Mouse (Mus musculus): ENCODE measurements around the gene Map10. TPM values are rescaled to one million over a fixed set of nuclear protein-coding genes. Genes with fewer than 3 reads are reported as not detected.

The Map10 gene
- 7.8 and 8.0 TPM in 2 replicates for polyA plus RNA-seq (2016; fragmentation: Nextera tagmentation; extraction: Ambion mirVana)

DNA sequence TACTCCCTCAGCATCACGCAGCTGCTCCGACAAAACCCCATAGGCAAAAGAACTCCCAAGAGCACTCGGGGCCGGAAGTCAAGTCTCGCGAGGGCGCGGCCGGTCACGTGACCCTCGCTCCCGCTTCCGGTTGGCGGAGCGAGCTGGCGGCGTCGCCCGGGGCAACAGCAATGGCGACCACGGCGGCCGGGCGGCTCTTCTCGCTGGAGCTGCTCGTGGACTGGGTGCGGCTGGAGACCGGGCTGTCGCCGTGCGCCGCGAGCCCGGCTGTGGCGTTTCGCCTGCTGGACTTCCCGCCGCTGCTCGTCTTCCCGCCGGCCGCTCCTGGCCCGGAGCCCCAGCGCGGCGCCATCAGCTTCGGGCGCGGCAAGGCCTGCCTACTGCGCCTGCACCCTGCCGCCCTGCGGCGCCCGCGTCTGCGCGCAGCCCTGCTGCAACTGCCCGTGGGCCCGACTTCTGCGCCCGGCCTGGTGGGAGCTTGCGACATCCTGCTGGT lies at the start of gene Map10:
Gene Map10, plus strand, starts transcription at position 119 of the 496 bp plus-strand sequence.
- DNase-seq (ENCODE audit: low spot score), result peak; percentile 88
- peaks cover 25% of the 10 kb centered on the region for H3K36me3 ChIP-seq
- H3K4me3 ChIP-seq, result peak within 1 kb of the TSS; percentile 74
- H3K27me3 ChIP-seq (ENCODE audit: low read depth, poor library complexity, severe bottlenecking), result peaks cover 26% of the 10 kb centered on the region
- peak within 1 kb of the TSS; percentile 93 for H3K27ac ChIP-seq (replicated peaks)
- 1% methylated on average over 62 of the region's 62 CpGs for WGBS
- peaks cover 37% of the 10 kb centered on the region for H3K4me1 ChIP-seq
- H3K9me3 ChIP-seq (replicated peaks), result peaks cover 37% of the 10 kb centered on the region

- H3K4me3 ChIP-seq, result no peak overlapping the region
- H3K9me3 ChIP-seq (replicated peaks), result no peaks in the 10 kb centered on the region
- H3K36me3 ChIP-seq, result no peaks in the 10 kb centered on the region
- WGBS, result 89% methylated on average over 4 of the region's 4 CpGs
- DNase-seq (ENCODE audit: low spot score), result no peak
- peaks cover 18% of the 10 kb centered on the region for H3K4me1 ChIP-seq
- peak overlapping the region; percentile 53; the same call in 1 of the 2 replicates for H3K27ac ChIP-seq (replicated peaks)
- no peaks in the 10 kb centered on the region for H3K27me3 ChIP-seq (ENCODE audit: low read depth, poor library complexity, severe bottlenecking)
These were observed 49.3 kb upstream of the Map10 start for GRCm38 (mm10) chr8:125620301-125620700.

DNA sequence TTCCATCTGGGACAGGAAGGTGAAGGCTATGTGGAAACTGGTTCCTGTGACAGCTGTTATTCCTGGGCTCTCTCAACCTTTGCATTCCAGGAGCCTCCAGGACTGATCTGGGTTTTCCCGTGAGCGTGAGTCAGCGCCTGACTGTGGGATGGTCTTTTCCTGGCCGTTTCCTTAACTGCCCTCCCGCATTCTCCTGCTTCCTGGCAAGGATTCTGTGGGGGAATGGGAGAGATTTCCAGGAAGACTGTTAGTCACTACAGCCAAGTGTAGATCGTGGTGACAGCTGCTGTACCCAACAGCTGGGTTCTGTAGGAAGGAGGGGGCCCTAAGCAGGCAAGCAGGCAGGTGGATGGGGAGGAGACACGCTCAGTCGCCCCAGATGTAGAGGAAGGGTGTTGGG lies 45.3 kb upstream of the Map10 start:
- Histone ChIP-seq H3K27me3 (ENCODE audit: low read depth, poor library complexity, severe bottlenecking) (no peaks in the 10 kb centered on the region), H3K27ac (replicated peaks) (no peak overlapping the region), H3K4me1 (peaks cover 9% of the 10 kb centered on the region), H3K36me3 (no peaks in the 10 kb centered on the region), H3K4me3 (no peak overlapping the region), H3K9me3 (replicated peaks) (peaks cover 5% of the 10 kb centered on the region)
- DNase-seq (ENCODE audit: low spot score), result no peak
- 76% methylated on average over 8 of the region's 8 CpGs for WGBS

DNA sequence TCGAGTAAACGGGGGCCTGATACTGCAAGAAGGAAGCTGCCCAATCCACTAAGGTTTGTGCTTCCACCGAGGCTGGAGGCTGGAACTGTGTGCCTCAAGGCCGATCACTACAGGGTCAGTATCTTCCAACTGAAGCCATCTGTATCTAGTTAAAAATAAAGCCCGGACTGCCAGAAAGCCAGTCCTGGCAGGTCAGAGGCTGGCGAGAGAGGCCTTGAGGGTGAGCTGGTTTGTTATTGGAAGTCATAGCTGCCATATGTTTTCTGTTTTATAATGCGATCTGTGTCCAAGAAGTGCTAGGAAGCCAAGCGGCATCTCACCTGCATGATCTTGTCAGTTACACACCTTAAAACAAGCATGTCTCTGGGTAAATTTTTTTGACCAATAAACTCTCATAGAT lies 43.2 kb upstream of the Map10 start:
- DNase-seq (ENCODE audit: low spot score), result no peak
- H3K27ac ChIP-seq (replicated peaks), result no peak overlapping the region
- H3K27me3 ChIP-seq (ENCODE audit: low read depth, poor library complexity, severe bottlenecking), result no peaks in the 10 kb centered on the region
- no peaks in the 10 kb centered on the region for H3K4me1 ChIP-seq
- peaks cover 5% of the 10 kb centered on the region for H3K9me3 ChIP-seq (replicated peaks)
- no peaks in the 10 kb centered on the region for H3K36me3 ChIP-seq
- H3K4me3 ChIP-seq, result no peak overlapping the region
- WGBS, result 88% methylated on average over 8 of the region's 8 CpGs

DNA sequence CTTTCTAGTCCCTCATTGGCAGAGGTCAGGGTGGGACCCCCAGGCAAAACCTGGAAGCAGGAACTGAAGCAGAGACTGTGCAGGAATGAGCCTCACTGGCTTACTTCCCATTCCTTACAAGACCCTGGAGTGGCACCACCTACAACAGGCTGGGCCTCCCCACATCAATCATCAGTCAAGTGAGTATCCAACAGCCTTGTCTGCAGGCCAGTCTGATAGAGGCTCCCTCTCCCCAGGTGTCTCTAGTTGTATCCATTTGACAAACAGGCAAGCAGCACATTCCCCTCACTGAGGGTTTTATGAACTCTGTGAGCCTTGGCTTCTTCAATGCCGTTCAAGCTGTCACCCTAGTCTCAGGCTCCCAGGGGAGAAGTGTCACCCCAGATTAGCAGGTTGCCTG lies 40.8 kb upstream of the Map10 start:
- Histone ChIP-seq H3K4me1 (no peaks in the 10 kb centered on the region), H3K9me3 (replicated peaks) (peaks cover 5% of the 10 kb centered on the region), H3K27ac (replicated peaks) (no peak overlapping the region), H3K36me3 (no peaks in the 10 kb centered on the region), H3K27me3 (ENCODE audit: low read depth, poor library complexity, severe bottlenecking) (no peaks in the 10 kb centered on the region), H3K4me3 (no peak overlapping the region)
- DNase-seq (ENCODE audit: low spot score), result no peak
- 89% methylated on average over 1 of the region's 1 CpGs for WGBS

DNA sequence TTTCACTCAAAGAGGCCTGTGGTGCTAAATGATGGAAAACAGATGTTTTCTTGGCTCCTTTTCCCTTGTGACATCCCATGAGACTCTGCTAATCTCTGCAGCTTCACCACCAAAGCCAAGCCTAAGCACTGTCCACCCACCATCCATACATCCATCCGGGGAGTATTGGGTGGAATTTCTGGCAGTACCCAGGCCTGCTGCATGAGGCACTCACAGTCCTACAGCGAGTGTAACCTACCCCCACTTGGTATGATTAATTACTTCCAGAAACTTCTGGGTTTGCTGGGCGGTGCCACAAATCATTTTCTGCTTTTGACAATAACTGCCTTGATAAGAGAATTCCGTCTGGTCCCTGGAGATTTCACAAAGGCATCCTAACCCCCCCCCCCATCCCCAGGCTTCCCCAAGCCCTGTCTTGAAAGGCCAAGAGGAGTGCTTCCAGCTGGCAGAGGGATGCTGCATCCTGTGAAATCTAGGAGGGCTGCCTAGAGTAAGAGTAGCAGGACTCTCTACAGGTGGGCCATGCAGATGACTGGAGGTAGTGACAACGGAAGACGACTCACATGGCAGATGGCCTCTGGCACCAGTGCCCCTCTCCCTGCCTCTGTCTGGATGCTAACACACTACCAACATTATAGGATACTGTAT lies 31.1 kb upstream of the Map10 start:
- peaks cover 10% of the 10 kb centered on the region for H3K9me3 ChIP-seq (replicated peaks)
- no peaks in the 10 kb centered on the region for H3K27me3 ChIP-seq (ENCODE audit: low read depth, poor library complexity, severe bottlenecking)
- H3K4me3 ChIP-seq, result no peak overlapping the region
- 85% methylated on average over 6 of the region's 6 CpGs for WGBS
- no peaks in the 10 kb centered on the region for H3K4me1 ChIP-seq
- no peaks in the 10 kb centered on the region for H3K36me3 ChIP-seq
- DNase-seq (ENCODE audit: low spot score), result no peak
- no peak overlapping the region for H3K27ac ChIP-seq (replicated peaks)

GRCm38 (mm10) chr8:125639631-125640030 lies 30.0 kb upstream of the Map10 start:
- 85% methylated on average over 2 of the region's 2 CpGs for WGBS
- Histone ChIP-seq H3K27me3 (ENCODE audit: low read depth, poor library complexity, severe bottlenecking) (no peaks in the 10 kb centered on the region), H3K36me3 (no peaks in the 10 kb centered on the region), H3K27ac (replicated peaks) (no peak overlapping the region), H3K4me1 (no peaks in the 10 kb centered on the region), H3K4me3 (no peak overlapping the region), H3K9me3 (replicated peaks) (peaks cover 10% of the 10 kb centered on the region)
- no peak for DNase-seq (ENCODE audit: low spot score)

- WGBS, result 82% methylated on average over 5 of the region's 5 CpGs
- no peak for DNase-seq (ENCODE audit: low spot score)
- Histone ChIP-seq H3K4me1 (no peaks in the 10 kb centered on the region), H3K27me3 (ENCODE audit: low read depth, poor library complexity, severe bottlenecking) (no peaks in the 10 kb centered on the region), H3K36me3 (no peaks in the 10 kb centered on the region), H3K27ac (replicated peaks) (no peak overlapping the region), H3K4me3 (no peak overlapping the region), H3K9me3 (replicated peaks) (peaks cover 10% of the 10 kb centered on the region)
These were observed 28.9 kb upstream of the Map10 start for GRCm38 (mm10) chr8:125640766-125641165.

GRCm38 (mm10) chr8:125641808-125642207 lies 27.8 kb upstream of the Map10 start:
- no peaks in the 10 kb centered on the region for H3K27me3 ChIP-seq (ENCODE audit: low read depth, poor library complexity, severe bottlenecking)
- no peak overlapping the region; the same call in 1 of the 2 replicates for H3K27ac ChIP-seq (replicated peaks)
- no peaks in the 10 kb centered on the region for H3K4me1 ChIP-seq
- no peaks in the 10 kb centered on the region for H3K36me3 ChIP-seq
- no peak overlapping the region for H3K4me3 ChIP-seq
- no peak for DNase-seq (ENCODE audit: low spot score)
- 81% methylated on average over 6 of the region's 6 CpGs for WGBS
- H3K9me3 ChIP-seq (replicated peaks), result peaks cover 4% of the 10 kb centered on the region; the same call in 1 of the 2 replicates

GRCm38 (mm10) chr8:125645757-125646478 lies 23.7 kb upstream of the Map10 start:
- WGBS, result 91% methylated on average over 10 of the region's 10 CpGs
- H3K4me1 ChIP-seq, result no peaks in the 10 kb centered on the region
- no peak overlapping the region for H3K27ac ChIP-seq (replicated peaks)
- DNase-seq (ENCODE audit: low spot score), result no peak
- H3K4me3 ChIP-seq, result no peak overlapping the region
- H3K36me3 ChIP-seq, result no peaks in the 10 kb centered on the region
- no peaks in the 10 kb centered on the region for H3K9me3 ChIP-seq (replicated peaks)
- no peaks in the 10 kb centered on the region for H3K27me3 ChIP-seq (ENCODE audit: low read depth, poor library complexity, severe bottlenecking)

DNA sequence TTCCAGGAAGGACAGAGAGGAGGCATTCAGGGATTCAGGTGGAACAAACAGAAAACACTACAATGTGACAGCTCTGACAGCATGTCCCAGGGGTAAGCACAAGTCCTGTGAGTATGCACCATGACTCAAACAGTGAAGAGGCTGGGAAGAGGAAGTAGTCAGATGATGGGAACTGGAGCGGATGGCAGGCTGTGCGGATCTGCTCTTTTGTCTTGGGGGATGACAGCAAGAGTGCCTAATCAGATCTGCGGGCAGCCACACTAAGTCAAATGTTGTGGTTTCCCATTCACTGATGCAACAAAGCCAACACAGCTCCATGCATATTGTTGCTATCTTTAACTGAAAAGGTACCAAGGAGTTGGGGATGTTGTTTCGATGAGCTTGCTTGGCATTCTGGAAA lies 20.2 kb upstream of the Map10 start:
- DNase-seq (ENCODE audit: low spot score), result no peak
- 82% methylated on average over 4 of the region's 4 CpGs for WGBS
- Histone ChIP-seq H3K27ac (replicated peaks) (no peak overlapping the region), H3K4me1 (no peaks in the 10 kb centered on the region), H3K36me3 (no peaks in the 10 kb centered on the region), H3K4me3 (no peak overlapping the region), H3K9me3 (replicated peaks) (no peaks in the 10 kb centered on the region), H3K27me3 (ENCODE audit: low read depth, poor library complexity, severe bottlenecking) (no peaks in the 10 kb centered on the region)

- no peak overlapping the region for H3K27ac ChIP-seq (replicated peaks)
- 0 out of 2 replicates have a peak, but pooled peaks cover 5% of the 10 kb centered on the region for H3K4me1 ChIP-seq
- WGBS, result 86% methylated on average over 2 of the region's 2 CpGs
These were observed 14.8 kb upstream of the Map10 start for GRCm38 (mm10) chr8:125654821-125655220.

DNA sequence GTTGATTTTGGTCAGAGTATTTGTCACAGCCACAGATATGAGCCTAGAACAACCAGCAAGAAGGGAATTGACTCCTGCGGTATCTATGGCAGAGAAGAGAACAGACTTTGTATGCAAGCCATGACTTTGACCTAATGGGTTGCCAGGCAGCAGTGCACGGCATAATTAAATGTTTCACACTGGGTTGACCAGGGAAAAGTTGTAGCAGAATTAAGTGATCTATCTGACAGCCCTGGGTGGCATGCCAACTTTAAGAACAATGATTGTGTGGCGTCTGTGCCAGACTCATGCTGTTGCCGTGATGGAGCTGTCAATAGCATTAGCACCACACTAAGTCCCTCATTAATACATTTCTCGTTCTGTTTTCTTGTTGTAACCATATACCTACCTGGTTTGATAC lies 11.1 kb upstream of the Map10 start:
- no peak for DNase-seq (ENCODE audit: low spot score)

More at GRCm38 (mm10) chr8:125654821-125655220, 14.8 kb upstream of the Map10 start:
- Histone ChIP-seq H3K4me3 (no peak overlapping the region), H3K27me3 (ENCODE audit: low read depth, poor library complexity, severe bottlenecking) (no peaks in the 10 kb centered on the region), H3K9me3 (replicated peaks) (no peaks in the 10 kb centered on the region), H3K36me3 (no peaks in the 10 kb centered on the region)
- no peak for DNase-seq (ENCODE audit: low spot score)

More for the DNA sequence above, 11.1 kb upstream of the Map10 start:
- Histone ChIP-seq H3K4me3 (no peak overlapping the region), H3K4me1 (peaks cover 17% of the 10 kb centered on the region), H3K27ac (replicated peaks) (no peak overlapping the region), H3K9me3 (replicated peaks) (no peaks in the 10 kb centered on the region), H3K36me3 (no peaks in the 10 kb centered on the region), H3K27me3 (ENCODE audit: low read depth, poor library complexity, severe bottlenecking) (no peaks in the 10 kb centered on the region)
- WGBS, result 84% methylated on average over 5 of the region's 5 CpGs

All from midbrain, embryonic 10.5 days (tissue).